Mouse (Mus musculus) kidney, embryonic 14.5 days (tissue): Measurements from ENCODE around the gene Gpr152. TPM values are rescaled to one million over a fixed set of nuclear protein-coding genes. Genes with fewer than 3 reads are reported as not detected.
A peak's percentile ranks its signal among the peaks of the same experiment; 100 is the strongest.

Experiments used
- ATAC-seq: fragments of 200-750 bp; cut with Nextera tagmentation; 2 replicates; pipeline ENCODE4 v1.8.0; 2017; ENCODE audit warnings: moderate number of reproducible peaks, mild to moderate bottlenecking, moderate TSS enrichment, moderate library complexity; ENCODE audit not compliant: low FRiP score, low TSS enrichment
- H3K27ac ChIP-seq: fragments of 300-500 bp; sonication (generic); 2 replicates; pipeline ENCODE4 v1.5.1; 2014; ENCODE audit warnings: low read depth, mild to moderate bottlenecking, low read length, moderate library complexity, mixed read lengths
- H3K27me3 ChIP-seq: fragments of 300-500 bp; sonication (generic); 2 replicates; pipeline ENCODE4 v1.6.1; 2014; ENCODE audit warnings: mild to moderate bottlenecking, low read length; ENCODE audit not compliant: control insufficient read depth, insufficient read depth
- H3K36me3 ChIP-seq: fragments of 300-500 bp; sonication (generic); 2 replicates; pipeline ENCODE4 v1.6.1; 2014; ENCODE audit warnings: low read length, mixed read lengths; ENCODE audit not compliant: control insufficient read depth, insufficient read depth
- H3K4me1 ChIP-seq: fragments of 300-500 bp; sonication (generic); 2 replicates; pipeline ENCODE4 v1.6.1; 2014; ENCODE audit warnings: low read length, mixed read lengths; ENCODE audit not compliant: control insufficient read depth, insufficient read depth
- H3K4me2 ChIP-seq: fragments of 300-500 bp; sonication (generic); replicated peaks from 2 replicates; pipeline ENCODE4 v1.6.1; 2014; ENCODE audit warnings: low read depth, mild to moderate bottlenecking, low read length
- H3K4me3 ChIP-seq: fragments of 300-500 bp; sonication (generic); 2 replicates; pipeline ENCODE4 v1.5.1; 2014; ENCODE audit warnings: mild to moderate bottlenecking, low read length
- H3K9ac ChIP-seq: fragments of 300-500 bp; sonication (generic); 2 replicates; pipeline ENCODE4 v1.6.1; 2014; ENCODE audit warnings: low read depth, mild to moderate bottlenecking, low read length, moderate library complexity
- H3K9me3 ChIP-seq: fragments of 300-500 bp; sonication (generic); 2 replicates; pipeline ENCODE4 v1.6.1; 2016; ENCODE audit warnings: low read length; ENCODE audit not compliant: control insufficient read depth
- WGBS: fragments of 180-500 bp; shearing (Covaris S2); extraction: QIAGEN DNeasy Blood & Tissue Kit; methylation state at CpG from one replicate; pipeline ENCODE4 v1.1.7; 2014; 5-methylcytosine and 5-hydroxymethylcytosine counted together
- polyA plus RNA-seq: library from polyadenylated mRNA; unstranded; fragments of >200 nt; fragmentation: Nextera tagmentation; extraction: Ambion mirVana; gene quantifications from 2 replicates; pipeline ENCODE4 v1.2.1, GENCODE M21; 2014

Gene Gpr152
- polyA plus RNA-seq, 1 experiment from 2014 or later, result not detected

- peaks cover 28% of the 10 kb centered on the region for H3K36me3 ChIP-seq
- peaks cover 18% of the 10 kb centered on the region for H3K4me1 ChIP-seq
- H3K27ac ChIP-seq, result no peak overlapping the region
- peak overlapping the region; percentile 68; the same call in 1 of the 2 replicates for H3K9ac ChIP-seq
- H3K4me2 ChIP-seq, result peak overlapping the region; percentile 72
- H3K4me3 ChIP-seq, result peak overlapping the region; percentile 86; the same call in 1 of the 2 replicates
- no peaks in the 10 kb centered on the region for H3K9me3 ChIP-seq
- ATAC-seq, result no peak
- 94% methylated on average over 17 of the region's 17 CpGs for WGBS
- H3K27me3 ChIP-seq, result no peaks in the 10 kb centered on the region
These were observed 10.3 kb downstream of the Gpr152 start for GRCm38 (mm10) chr19:4149764-4150461.

GRCm38 (mm10) chr19:4150567-4151487, 11.2 kb downstream of the Gpr152 start:
- Histone ChIP-seq H3K4me1 (peaks cover 18% of the 10 kb centered on the region), H3K9me3 (no peaks in the 10 kb centered on the region), H3K4me3 (no peak overlapping the region), H3K27ac (no peak overlapping the region), H3K36me3 (peaks cover 30% of the 10 kb centered on the region), H3K4me2 (no peak overlapping the region), H3K9ac (no peak overlapping the region), H3K27me3 (no peaks in the 10 kb centered on the region)
- 85% methylated on average over 22 of the region's 22 CpGs for WGBS
- ATAC-seq, result no peak

GRCm38 (mm10) chr19:4151488-4151860, 11.9 kb downstream of the Gpr152 start:
- peaks cover 18% of the 10 kb centered on the region for H3K4me1 ChIP-seq
- WGBS, result 78% methylated on average over 5 of the region's 5 CpGs

GRCm38 (mm10) chr19:4151898-4152297, 12.3 kb downstream of the Gpr152 start:
- no peak for ATAC-seq
- H3K4me1 ChIP-seq, result peaks cover 18% of the 10 kb centered on the region
- no peaks in the 10 kb centered on the region for H3K27me3 ChIP-seq
- H3K9ac ChIP-seq, result no peak overlapping the region
- H3K27ac ChIP-seq, result no peak overlapping the region
- no peak overlapping the region for H3K4me3 ChIP-seq
- peaks cover 40% of the 10 kb centered on the region for H3K36me3 ChIP-seq
- WGBS, result 85% methylated on average over 5 of the region's 5 CpGs
- no peaks in the 10 kb centered on the region for H3K9me3 ChIP-seq
- no peak overlapping the region for H3K4me2 ChIP-seq

More at GRCm38 (mm10) chr19:4151488-4151860, 11.9 kb downstream of the Gpr152 start:
- H3K9ac ChIP-seq, result no peak overlapping the region
- no peaks in the 10 kb centered on the region for H3K27me3 ChIP-seq
- no peak overlapping the region for H3K4me3 ChIP-seq
- H3K36me3 ChIP-seq, result peaks cover 36% of the 10 kb centered on the region
- H3K27ac ChIP-seq, result no peak overlapping the region
- H3K4me2 ChIP-seq, result no peak overlapping the region
- ATAC-seq, result no peak
- H3K9me3 ChIP-seq, result no peaks in the 10 kb centered on the region

- Histone ChIP-seq H3K4me2 (no peak overlapping the region), H3K27me3 (no peaks in the 10 kb centered on the region), H3K9ac (peak overlapping the region; percentile 13; the same call in 1 of the 2 replicates), H3K4me1 (peaks cover 17% of the 10 kb centered on the region), H3K4me3 (no peak overlapping the region), H3K36me3 (peaks cover 48% of the 10 kb centered on the region), H3K9me3 (no peaks in the 10 kb centered on the region), H3K27ac (no peak overlapping the region)
- 91% methylated on average over 8 of the region's 8 CpGs for WGBS
- ATAC-seq, result no peak
These were observed 13.1 kb downstream of the Gpr152 start for GRCm38 (mm10) chr19:4152445-4153231.

- H3K9ac ChIP-seq, result peak within 1 kb of the TSS; percentile 13; the same call in 1 of the 2 replicates
- no peak within 1 kb of the TSS for H3K27ac ChIP-seq
- H3K4me3 ChIP-seq, result no peak within 1 kb of the TSS
- no peak within 1 kb of the TSS for H3K4me2 ChIP-seq
- peaks cover 12% of the 10 kb centered on the region; the same call in 1 of the 2 replicates for H3K4me1 ChIP-seq
- peaks cover 54% of the 10 kb centered on the region for H3K36me3 ChIP-seq
- no peak for ATAC-seq
- 85% methylated on average over 11 of the region's 11 CpGs for WGBS
- no peaks in the 10 kb centered on the region for H3K27me3 ChIP-seq
- no peaks in the 10 kb centered on the region for H3K9me3 ChIP-seq
These were observed 13.7 kb downstream of the Gpr152 start, which contains the start of gene Ptprcap for GRCm38 (mm10) chr19:4153232-4153654. Gene Ptprcap (plus strand): TSS chr19:4153604.

GRCm38 (mm10) chr19:4154437-4155222, 15.0 kb downstream of the Gpr152 start:
- WGBS, result 80% methylated on average over 13 of the region's 13 CpGs
- H3K4me2 ChIP-seq, result no peak overlapping the region
- H3K4me3 ChIP-seq, result no peak overlapping the region
- no peaks in the 10 kb centered on the region for H3K9me3 ChIP-seq
- no peak overlapping the region for H3K9ac ChIP-seq
- H3K4me1 ChIP-seq, result peaks cover 5% of the 10 kb centered on the region; the same call in 1 of the 2 replicates
- H3K27me3 ChIP-seq, result no peaks in the 10 kb centered on the region
- peaks cover 68% of the 10 kb centered on the region for H3K36me3 ChIP-seq
- H3K27ac ChIP-seq, result no peak overlapping the region
- ATAC-seq, result no peak
